Mouse (Mus musculus) left cerebral cortex, postnatal 10 days (tissue): Measurements from ENCODE around the gene Anxa5. TPM values are rescaled to one million over a fixed set of nuclear protein-coding genes. Genes with fewer than 3 reads are reported as not detected.
A peak's percentile ranks its signal among the peaks of the same experiment; 100 is the strongest.

Source experiments
- DNase-seq, 2 experiments: peaks; one replicate each; pipeline ENCODE4 v3.0.0; 2021 to 2022; ENCODE audit warnings: low spot score in 2 of 2, mixed read lengths in 1 of 2; ENCODE audit errors: extremely low spot score in 1 of 2
- intact Hi-C: fragments of 180-260 bp; cut with DNase I; formaldehyde crosslinking; loops from one replicate; pipeline ENCODE4 v1.15.1; 2025
- total RNA-seq, 2 experiments: library from RNA; stranded (reverse); gene quantifications; 2 replicates each; pipeline ENCODE4 v1.2.3; 2021

The Anxa5 gene
- 10 to 100 TPM; 32.6 to 35.1 TPM for total RNA-seq

- intact Hi-C loops = no loop called here
- peak; percentile 85 to 97 for DNase-seq
These were observed at the start of gene Anxa5, which contains the start of gene 1810062G17Rik for GRCm38 (mm10) chr3:36475532-36476087. Gene Anxa5, minus strand, starts transcription at chr3:36475894. Gene 1810062G17Rik, plus strand, starts transcription at chr3:36475937.

GRCm38 (mm10) chr3:36524466-36524865, 48.8 kb upstream of the Anxa5 start:
- DNase-seq = no peak

GRCm38 (mm10) chr3:36522137-36522536, 46.4 kb upstream of the Anxa5 start:
- DNase-seq = no peak
- intact Hi-C loops = no loop called here

More at GRCm38 (mm10) chr3:36524466-36524865, 48.8 kb upstream of the Anxa5 start:
- intact Hi-C loops = no loop called here

GRCm38 (mm10) chr3:36521073-36522060, 45.7 kb upstream of the Anxa5 start, which contains the start of gene Gm11549:
Gene Gm11549, minus strand, starts transcription at chr3:36521813.
- DNase-seq = peak in 1 of 2 experiments; percentile 49
- intact Hi-C loops = no loop called here

GRCm38 (mm10) chr3:36516196-36516595, 40.5 kb upstream of the Anxa5 start:
- no peak for DNase-seq
- intact Hi-C loops = no loop called here

GRCm38 (mm10) chr3:36511491-36511890, 35.8 kb upstream of the Anxa5 start:
- intact Hi-C loops = no loop called here

GRCm38 (mm10) chr3:36505809-36506735, 30.4 kb upstream of the Anxa5 start:
- intact Hi-C loops = no loop called here
- no peak for DNase-seq

More at GRCm38 (mm10) chr3:36511491-36511890, 35.8 kb upstream of the Anxa5 start:
- no peak for DNase-seq

- no peak for DNase-seq
- intact Hi-C loops = no loop called here
These were observed 29.6 kb upstream of the Anxa5 start for GRCm38 (mm10) chr3:36505306-36505705.

- no peak for DNase-seq
- intact Hi-C loops = no loop called here
These were observed 25.9 kb upstream of the Anxa5 start for GRCm38 (mm10) chr3:36501546-36501945.

GRCm38 (mm10) chr3:36500976-36501375, 25.3 kb upstream of the Anxa5 start:
- intact Hi-C loops = no loop called here

GRCm38 (mm10) chr3:36499418-36499817, 23.7 kb upstream of the Anxa5 start:
- intact Hi-C loops = loop anchor here (5.0 to 10.0 kb wide), 3 partner anchors 287 to 435 kb away; partner anchors contain the start of gene Acad9
- DNase-seq = no peak

More at GRCm38 (mm10) chr3:36500976-36501375, 25.3 kb upstream of the Anxa5 start:
- no peak for DNase-seq

GRCm38 (mm10) chr3:36498224-36498623, 22.5 kb upstream of the Anxa5 start:
- intact Hi-C loops = loop anchor here (5.0 to 10.0 kb wide), 3 partner anchors 286 to 433 kb away; partner anchors contain the start of gene Acad9
- DNase-seq = no peak

- intact Hi-C loops = loop anchor here (5.0 to 10.0 kb wide), 3 partner anchors 284 to 432 kb away; partner anchors contain the start of gene Acad9
- DNase-seq = peak; percentile 67 to 84
These were observed 21.1 kb upstream of the Anxa5 start for GRCm38 (mm10) chr3:36496746-36497145.

- DNase-seq = no peak
- intact Hi-C loops = loop anchor here (5.0 to 10.0 kb wide), 3 partner anchors 284 to 431 kb away; partner anchors contain the start of gene Acad9
These were observed 20.6 kb upstream of the Anxa5 start for GRCm38 (mm10) chr3:36496273-36496672.

- intact Hi-C loops = loop anchor here (2.0 to 10.0 kb wide), 4 partner anchors 49 to 431 kb away; partner anchors contain the start of gene Acad9
- peak; percentile 77 to 89 for DNase-seq
These were observed 19.7 kb upstream of the Anxa5 start for GRCm38 (mm10) chr3:36495436-36495835.

- no peak for DNase-seq
- intact Hi-C loops = loop anchor here (2.0 to 10.0 kb wide), 4 partner anchors 48 to 430 kb away; partner anchors contain the start of gene Acad9
These were observed 18.9 kb upstream of the Anxa5 start for GRCm38 (mm10) chr3:36494613-36495012.

GRCm38 (mm10) chr3:36493641-36494283, 18.1 kb upstream of the Anxa5 start:
- intact Hi-C loops = loop anchor here (2.0 to 10.0 kb wide), 3 partner anchors 47 to 429 kb away; partner anchors contain the start of gene Acad9
- DNase-seq = no peak
